ENCODE assay signal across 12 mouse cellular contexts in genomic region chr13:55898257-55898950, GRCm38 (mm10).
DNase-seq lines count a peak whose midpoint lies in the region; ATAC-seq and TF ChIP-seq lines count a peak whose summit lies in the region.
"Had no signal": no experiment of that assay in that cellular context is flagged by ENCODE, and none has a peak within 500 bp of the region (broad histone marks: within the 10 kb centered on the region; RNA-seq: fewer than 3 reads in every experiment).

No protein-coding gene starts in this region.

- peaks cover 25% of the 10 kb centered on the region for H3K27me3 ChIP-seq in kidney, embryonic 16.5 days (ENCODE audit: insufficient read depth, low read length)
- 0 out of 2 replicates have a peak, but pooled peaks cover 8% of the 10 kb centered on the region for H3K27me3 ChIP-seq in forebrain, embryonic 12.5 days
- 0 out of 2 replicates have a peak, but pooled peaks cover 4% of the 10 kb centered on the region for H3K27me3 ChIP-seq in midbrain, embryonic 14.5 days (ENCODE audit: control insufficient read depth, insufficient read depth, low read length)

- peaks cover 13% of the 10 kb centered on the region; the same call in 1 of the 2 replicates for H3K4me1 ChIP-seq in kidney, embryonic 16.5 days (ENCODE audit: insufficient read depth, low read length)
- H3K4me1 ChIP-seq in forebrain, embryonic 12.5 days: peaks cover 29% of the 10 kb centered on the region
- H3K4me1 ChIP-seq in midbrain, embryonic 14.5 days (ENCODE audit: control insufficient read depth, insufficient read depth, low read length): peaks cover 16% of the 10 kb centered on the region; the same call in 1 of the 2 replicates

- H3K27ac ChIP-seq in kidney, embryonic 16.5 days (ENCODE audit: low read length): no peak overlapping the region
- H3K27ac ChIP-seq in forebrain, embryonic 12.5 days: no peak overlapping the region
- H3K27ac ChIP-seq in midbrain, embryonic 14.5 days (replicated peaks; ENCODE audit: low read depth, low read length): peak overlapping the region; percentile 13; the same call in 1 of the 2 replicates
- H3K27ac ChIP-seq: heart, embryonic 13.5 days had no signal

- DNase-seq in kidney, adult 18-20 months: no peak
- peak; percentile 72 for DNase-seq in brain, embryonic 14.5 days (ENCODE audit: low read depth)
- no peak for DNase-seq in midbrain, embryonic 14.5 days
- no peak for DNase-seq in right cerebral cortex, adult 18-20 months
- DNase-seq in adrenal gland, adult 8-10 months: no peak
- DNase-seq: cerebellum, postnatal 36 days; liver; right cerebral cortex, postnatal 25 days had no signal

- ATAC-seq in kidney, embryonic 16.5 days (ENCODE audit: low FRiP score, low TSS enrichment): no peak
- ATAC-seq in forebrain, embryonic 12.5 days (ENCODE audit: low FRiP score): peak; percentile 44; the same call in 1 of the 2 replicates
- ATAC-seq in midbrain, embryonic 14.5 days (ENCODE audit: low FRiP score, low TSS enrichment): no peak
- ATAC-seq: CD4-positive, CD25-positive, alpha-beta regulatory T cell, adult 4 months had no signal

- H3K4me2 ChIP-seq in kidney, embryonic 16.5 days (replicated peaks; ENCODE audit: low read depth, low read length): no peak overlapping the region
- H3K4me2 ChIP-seq in forebrain, embryonic 12.5 days: no peak overlapping the region
- H3K4me2 ChIP-seq in midbrain, embryonic 14.5 days (ENCODE audit: low read length): no peak overlapping the region
- H3K4me2 ChIP-seq: heart, embryonic 13.5 days had no signal

- 67% methylated on average over 17 of the region's 17 CpGs for WGBS in kidney, embryonic 16.5 days
- 41% methylated on average over 17 of the region's 17 CpGs for WGBS in forebrain, embryonic 12.5 days
- WGBS in midbrain, embryonic 14.5 days: 49% methylated on average over 17 of the region's 17 CpGs

- H3K36me3 ChIP-seq in kidney, embryonic 16.5 days (ENCODE audit: insufficient read depth, low read length): no peaks in the 10 kb centered on the region
- H3K36me3 ChIP-seq in forebrain, embryonic 12.5 days (replicated peaks): no peaks in the 10 kb centered on the region
- no peaks in the 10 kb centered on the region for H3K36me3 ChIP-seq in midbrain, embryonic 14.5 days (ENCODE audit: control insufficient read depth, insufficient read depth, low read length)
- H3K36me3 ChIP-seq: heart, embryonic 13.5 days had no signal

- no peak overlapping the region for H3K4me3 ChIP-seq in kidney, embryonic 16.5 days (ENCODE audit: low read length)
- no peak overlapping the region for H3K4me3 ChIP-seq in forebrain, embryonic 12.5 days (replicated peaks)
- no peak overlapping the region for H3K4me3 ChIP-seq in midbrain, embryonic 14.5 days (replicated peaks; ENCODE audit: low read depth, low read length)
- H3K4me3 ChIP-seq: heart, embryonic 13.5 days had no signal

- TF ChIP-seq CTCF in brain, embryonic 14.5 days (IDR thresholded peaks at IDR 0.05; ENCODE audit: borderline replicate concordance, extremely low read depth, insufficient read depth, insufficient read length): no peak

- TF ChIP-seq POLR2A in brain, embryonic 14.5 days (IDR thresholded peaks at IDR 0.05; ENCODE audit: borderline replicate concordance, extremely low read depth, insufficient read depth, insufficient read length, poor library complexity, severe bottlenecking): no peak

- H3K9me3 ChIP-seq in kidney, embryonic 16.5 days (ENCODE audit: low read length): no peaks in the 10 kb centered on the region
- no peaks in the 10 kb centered on the region for H3K9me3 ChIP-seq in forebrain, embryonic 12.5 days
- H3K9me3 ChIP-seq in midbrain, embryonic 14.5 days (ENCODE audit: control insufficient read depth, low read length): no peaks in the 10 kb centered on the region
- H3K9me3 ChIP-seq: heart, embryonic 13.5 days had no signal

- H3K9ac ChIP-seq in kidney, embryonic 16.5 days (replicated peaks; ENCODE audit: low read length): 0 out of 2 replicates have a peak overlapping the region, but pooled peaks have one; percentile 19
- no peak overlapping the region for H3K9ac ChIP-seq in forebrain, embryonic 12.5 days
- H3K9ac ChIP-seq in midbrain, embryonic 14.5 days (replicated peaks; ENCODE audit: low read length): no peak overlapping the region
- H3K9ac ChIP-seq: heart, embryonic 13.5 days had no signal
